Mouse (Mus musculus) thymus, postnatal 4 days (tissue): ENCODE data around the gene Ass1.
A peak's percentile ranks its signal among the peaks of the same experiment; 100 is the strongest.
"Not testable (repeated sequence)": the region's sequence is repeated elsewhere in the genome, so short reads cannot be mapped to it uniquely, and the experiment has no call there.

ENCODE experiments used
- DNase-seq: peaks from one replicate; pipeline ENCODE4 v3.0.0; 2021

Gene Ass1

GRCm38 (mm10) chr2:31538745-31539144, 68.7 kb downstream of the Ass1 start:
- no peak for DNase-seq

GRCm38 (mm10) chr2:31541581-31541980, 71.6 kb downstream of the Ass1 start:
- DNase-seq: no peak

GRCm38 (mm10) chr2:31547726-31548125, 77.7 kb downstream of the Ass1 start:
- no peak for DNase-seq

- DNase-seq: no peak
These were observed 80.5 kb downstream of the Ass1 start for GRCm38 (mm10) chr2:31550503-31550902.

GRCm38 (mm10) chr2:31551351-31551750, 81.3 kb downstream of the Ass1 start:
- DNase-seq: not testable (repeated sequence)

- DNase-seq: no peak
These were observed 82.0 kb downstream of the Ass1 start for GRCm38 (mm10) chr2:31551971-31552370.

GRCm38 (mm10) chr2:31554619-31555018, 84.6 kb downstream of the Ass1 start:
- DNase-seq: peak; percentile 26
